Mouse (Mus musculus) stomach, postnatal 0 days (tissue): ENCODE data around the gene Hist1h2ag. TPM values are rescaled to one million over a fixed set of nuclear protein-coding genes. Genes with fewer than 3 reads are reported as not detected.

ENCODE experiments used
- ATAC-seq: fragments of 200-750 bp; cut with Nextera tagmentation; 2 replicates; pipeline ENCODE4 v1.8.0; 2017; ENCODE audit not compliant: low FRiP score, low TSS enrichment
- DNase-seq: peaks from one replicate; pipeline ENCODE4 v3.0.0-alpha.2; 2016; ENCODE audit warnings: low spot score
- H3K27ac ChIP-seq: fragments of 300-500 bp; sonication (generic); replicated peaks from 2 replicates; pipeline ENCODE4 v1.5.1; 2014; ENCODE audit warnings: mild to moderate bottlenecking, control low read depth
- H3K27me3 ChIP-seq: fragments of 300-500 bp; sonication (generic); 2 replicates; pipeline ENCODE4 v1.6.1; 2014; ENCODE audit warnings: low read length; ENCODE audit not compliant: control insufficient read depth, insufficient read depth
- H3K36me3 ChIP-seq: fragments of 300-500 bp; sonication (generic); 2 replicates; pipeline ENCODE4 v1.6.1; 2014; ENCODE audit warnings: low read length, mixed read lengths; ENCODE audit not compliant: control insufficient read depth, insufficient read depth
- H3K4me1 ChIP-seq: fragments of 300-500 bp; sonication (generic); replicated peaks from 2 replicates; pipeline ENCODE4 v1.6.1; 2014; ENCODE audit warnings: antibody characterized with exemption; ENCODE audit not compliant: control insufficient read depth, insufficient read depth
- H3K4me2 ChIP-seq: fragments of 300-500 bp; sonication (generic); replicated peaks from 2 replicates; pipeline ENCODE4 v1.6.1; 2014; ENCODE audit warnings: low read depth, mild to moderate bottlenecking, control low read depth, moderate library complexity
- H3K4me3 ChIP-seq: fragments of 300-500 bp; sonication (generic); 2 replicates; pipeline ENCODE4 v1.5.1; 2014; ENCODE audit warnings: low read depth, low read length, control low read depth
- H3K9ac ChIP-seq: fragments of 300-500 bp; sonication (generic); 2 replicates; pipeline ENCODE4 v1.6.1; 2014; ENCODE audit warnings: mild to moderate bottlenecking, low read length, control low read depth, mixed read lengths
- H3K9me3 ChIP-seq: fragments of 300-500 bp; sonication (generic); 2 replicates; pipeline ENCODE4 v1.6.1; 2016; ENCODE audit warnings: low read length; ENCODE audit not compliant: control insufficient read depth
- CTCF ChIP-seq: IDR thresholded peaks from 2 replicates; pipeline ENCODE4 v1.5.1; 2016; ENCODE audit warnings: antibody characterized with exemption, low read depth, mild to moderate bottlenecking, moderate library complexity
- EP300 ChIP-seq: optimal IDR thresholded peaks from 2 replicates; pipeline ENCODE3; 2016; ENCODE audit warnings: antibody characterized with exemption
- whole genome bisulfite sequencing: fragments of 180-500 bp; shearing (Covaris S2); extraction: QIAGEN DNeasy Blood & Tissue Kit; methylation state at CpG from one replicate; pipeline ENCODE4 v1.1.7; 2014; 5-methylcytosine and 5-hydroxymethylcytosine counted together
- polyA plus RNA-seq: library from polyadenylated mRNA; unstranded; fragments of >200 nt; fragmentation: Nextera tagmentation; extraction: Ambion mirVana; gene quantifications from 2 replicates; pipeline ENCODE4 v1.2.1, GENCODE M21; 2015

The Hist1h2ag gene
- polyA plus RNA-seq, 1 experiment from 2014 or later, result 12.6 TPM

DNA sequence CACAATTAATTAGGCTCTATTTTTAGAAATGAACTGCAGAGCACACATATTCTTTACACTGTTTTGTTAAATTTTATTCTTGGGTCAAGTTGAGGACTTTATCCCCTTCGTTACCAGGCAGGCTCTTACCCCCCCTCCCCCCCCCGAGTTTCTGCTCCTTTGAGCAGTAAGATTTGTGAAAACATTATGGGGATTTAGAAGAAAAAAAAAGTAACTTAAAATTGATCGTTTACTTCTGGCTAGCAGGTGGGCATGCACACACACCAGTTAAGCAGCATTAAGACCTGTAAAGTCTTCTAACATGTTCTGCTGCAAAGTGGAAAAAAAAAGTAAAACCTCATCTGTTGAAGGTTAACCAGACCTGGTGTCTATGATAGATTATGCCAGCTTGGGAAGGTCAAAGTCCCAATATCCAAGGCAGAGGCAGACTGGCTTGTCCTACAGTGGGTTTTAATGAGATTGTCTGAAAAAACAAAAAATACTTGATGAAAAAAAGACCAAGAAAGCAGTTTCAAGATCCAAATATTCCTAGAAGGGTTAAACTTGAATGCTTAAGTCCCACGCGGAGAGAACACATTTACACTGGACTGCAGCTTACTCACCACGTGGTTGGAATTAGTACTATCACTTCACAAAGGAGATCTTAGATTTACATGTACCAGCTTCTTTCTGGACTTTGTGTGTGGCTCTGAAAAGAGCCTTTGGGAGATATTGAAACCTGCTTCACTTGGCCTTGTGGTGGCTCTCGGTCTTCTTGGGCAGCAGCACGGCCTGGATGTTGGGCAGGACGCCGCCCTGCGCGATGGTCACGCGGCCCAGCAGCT lies 8.1 kb downstream of the Hist1h2ag start:
- TF ChIP-seq CTCF (no peak), EP300 (no peak)
- H3K4me3 ChIP-seq, result peak overlapping the region; percentile 29
- no peaks in the 10 kb centered on the region for H3K9me3 ChIP-seq
- WGBS, result 2% methylated on average over 9 of the region's 14 CpGs
- H3K4me2 ChIP-seq, result peak overlapping the region; percentile 58
- H3K4me1 ChIP-seq, result no peaks in the 10 kb centered on the region
- H3K27ac ChIP-seq, result peak overlapping the region; percentile 25; the same call in 1 of the 2 replicates
- ATAC-seq (peak; percentile 1; the same call in 1 of the 2 replicates), DNase-seq (peak; percentile 36)
- H3K27me3 ChIP-seq, result no peaks in the 10 kb centered on the region
- no peaks in the 10 kb centered on the region for H3K36me3 ChIP-seq
- H3K9ac ChIP-seq, result peak overlapping the region; percentile 43; the same call in 1 of the 2 replicates

DNA sequence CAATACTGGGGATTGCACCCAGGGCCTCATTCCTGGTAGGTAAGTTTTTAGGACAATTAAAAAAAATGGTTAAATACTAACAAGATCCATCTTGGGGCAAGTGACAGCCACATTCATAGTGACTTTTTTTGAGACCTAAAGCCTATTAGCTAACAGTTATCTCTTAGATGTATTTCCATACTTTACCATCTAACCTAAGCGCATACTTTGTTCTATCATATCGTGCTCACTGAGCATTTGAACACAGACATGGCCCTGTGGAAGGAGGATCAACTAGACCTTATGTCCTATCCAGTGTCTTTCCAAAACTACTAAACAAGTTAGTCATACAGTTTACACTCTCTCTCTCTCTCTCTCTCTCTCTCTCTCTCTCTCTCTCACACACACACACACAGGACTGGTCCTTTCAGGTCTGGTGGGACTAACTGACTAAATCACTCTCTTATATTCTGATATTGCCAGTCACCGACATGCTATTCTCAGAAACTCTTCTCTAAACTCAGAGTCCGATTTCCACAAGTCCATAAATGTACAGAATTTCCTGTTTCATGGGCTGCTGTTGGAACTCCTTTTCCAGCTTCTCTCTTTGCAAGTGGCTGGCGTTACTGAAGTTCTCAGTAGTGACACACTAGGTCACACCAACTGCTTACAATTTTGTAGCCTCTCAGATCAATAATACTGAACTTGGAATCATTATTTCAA lies 8.9 kb downstream of the Hist1h2ag start:
- no peaks in the 10 kb centered on the region for H3K27me3 ChIP-seq
- no peak overlapping the region for H3K4me2 ChIP-seq
- H3K4me3 ChIP-seq, result no peak overlapping the region
- H3K9ac ChIP-seq, result no peak overlapping the region
- ATAC-seq, result no peak
- DNase-seq, result no peak
- H3K4me1 ChIP-seq, result no peaks in the 10 kb centered on the region
- H3K27ac ChIP-seq, result no peak overlapping the region
- no peaks in the 10 kb centered on the region for H3K36me3 ChIP-seq
- no peaks in the 10 kb centered on the region for H3K9me3 ChIP-seq
- 39% methylated on average over 5 of the region's 5 CpGs for WGBS
- TF ChIP-seq EP300 (no peak), CTCF (no peak)

DNA sequence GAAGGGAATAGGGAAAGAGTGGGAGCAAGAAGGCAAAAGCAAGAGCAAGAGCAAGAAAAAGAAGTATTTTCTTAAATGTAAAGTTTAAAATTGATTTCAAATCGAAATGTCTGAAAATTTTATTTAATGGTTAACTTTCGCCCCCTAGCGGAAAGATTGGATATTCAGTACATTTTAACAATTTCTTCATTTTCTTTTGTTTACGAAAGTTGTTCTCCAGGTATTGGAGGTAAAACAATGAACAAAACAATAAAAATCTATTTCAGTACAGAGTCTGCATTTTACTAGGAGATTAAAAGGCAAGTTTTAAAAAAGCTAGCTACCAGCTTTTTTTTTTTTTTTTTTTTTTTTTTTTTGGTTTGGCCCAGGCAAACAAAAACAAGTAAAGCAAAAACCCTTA lies 12.3 kb downstream of the Hist1h2ag start:
- no peak for DNase-seq
- Histone ChIP-seq H3K27me3 (no peaks in the 10 kb centered on the region), H3K9ac (no peak overlapping the region), H3K4me2 (no peak overlapping the region), H3K36me3 (no peaks in the 10 kb centered on the region), H3K4me1 (no peaks in the 10 kb centered on the region), H3K4me3 (no peak overlapping the region), H3K9me3 (no peaks in the 10 kb centered on the region), H3K27ac (no peak overlapping the region)
- 6% methylated on average over 4 of the region's 4 CpGs for WGBS
- TF ChIP-seq EP300, result no peak
- peak; percentile 66 for TF ChIP-seq CTCF
- ATAC-seq, result no peak

DNA sequence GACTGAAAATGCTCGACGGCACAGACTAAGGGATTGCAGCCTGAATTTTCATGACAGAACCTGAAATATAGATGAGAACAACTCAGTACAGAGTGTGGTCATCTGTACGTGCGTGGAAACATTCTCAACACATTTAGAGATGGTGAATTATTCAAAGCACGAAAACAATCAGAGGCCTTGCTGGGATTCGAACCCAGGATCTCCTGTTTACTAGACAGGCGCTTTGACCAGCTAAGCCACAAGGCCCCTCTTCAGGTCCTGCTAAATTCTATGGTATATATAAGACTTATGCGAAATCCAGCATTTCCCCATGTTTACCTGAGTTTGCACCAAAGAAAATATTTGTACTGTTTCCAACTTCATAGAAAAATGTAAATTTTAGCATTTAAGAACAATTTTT lies 12.8 kb downstream of the Hist1h2ag start:
- TF ChIP-seq EP300 (no peak), CTCF (no peak)
- Histone ChIP-seq H3K9ac (no peak overlapping the region), H3K36me3 (no peaks in the 10 kb centered on the region), H3K27me3 (no peaks in the 10 kb centered on the region), H3K9me3 (no peaks in the 10 kb centered on the region), H3K4me3 (no peak overlapping the region), H3K4me2 (no peak overlapping the region), H3K27ac (no peak overlapping the region), H3K4me1 (no peaks in the 10 kb centered on the region)
- no peak for DNase-seq
- ATAC-seq, result no peak
- 41% methylated on average over 8 of the region's 8 CpGs for WGBS

DNA sequence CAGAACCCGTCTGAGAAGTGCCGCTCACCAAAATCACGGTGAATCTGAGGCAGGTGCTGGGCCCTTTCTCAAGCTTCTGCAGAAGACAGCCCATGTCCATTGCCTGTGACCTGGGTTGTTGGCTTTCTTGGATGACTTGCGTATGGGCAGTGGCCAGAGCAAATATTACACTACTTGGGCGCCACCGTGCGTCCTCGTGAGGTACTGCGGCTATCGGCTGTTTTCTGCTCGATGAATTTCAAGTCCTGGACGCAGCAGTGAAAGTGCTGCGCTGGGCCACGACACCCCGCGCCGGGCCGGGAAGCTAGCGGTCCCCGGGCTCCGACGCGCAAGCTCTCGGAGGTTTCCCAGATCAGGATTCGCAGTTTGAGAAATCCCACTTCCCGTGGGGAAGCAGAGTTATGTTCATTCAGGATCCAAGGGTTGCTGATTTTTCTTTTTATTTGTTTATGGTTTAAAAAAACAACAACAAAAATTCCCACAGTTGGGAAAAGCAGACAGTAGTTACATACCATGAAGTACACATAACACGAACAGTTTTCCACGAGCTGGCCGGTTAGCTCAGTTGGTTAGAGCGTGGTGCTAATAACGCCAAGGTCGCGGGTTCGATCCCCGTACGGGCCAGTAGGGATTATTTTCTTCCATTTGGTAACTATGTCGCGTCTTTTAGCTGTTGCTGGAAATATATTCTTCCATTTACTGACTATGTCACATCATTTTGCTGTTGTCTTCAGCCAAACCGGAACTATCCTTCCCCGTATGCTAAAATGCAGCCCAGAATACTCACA lies 13.9 kb downstream of the Hist1h2ag start:
- peak overlapping the region; percentile 49 for H3K4me3 ChIP-seq
- H3K9ac ChIP-seq, result 0 out of 2 replicates have a peak overlapping the region, but pooled peaks have one; percentile 54
- 2% methylated on average over 40 of the region's 40 CpGs for WGBS
- no peaks in the 10 kb centered on the region for H3K36me3 ChIP-seq
- TF ChIP-seq CTCF (peak; percentile 96), EP300 (no peak)
- DNase-seq (peak; percentile 95), ATAC-seq (peak; percentile 86)
- no peaks in the 10 kb centered on the region for H3K27me3 ChIP-seq
- H3K4me2 ChIP-seq, result peak overlapping the region; percentile 65
- peak overlapping the region; percentile 78; the same call in 1 of the 2 replicates for H3K27ac ChIP-seq
- no peaks in the 10 kb centered on the region for H3K9me3 ChIP-seq
- H3K4me1 ChIP-seq, result no peaks in the 10 kb centered on the region
